20 mouse cellular contexts compared by ENCODE assay signal in the genomic region with DNA sequence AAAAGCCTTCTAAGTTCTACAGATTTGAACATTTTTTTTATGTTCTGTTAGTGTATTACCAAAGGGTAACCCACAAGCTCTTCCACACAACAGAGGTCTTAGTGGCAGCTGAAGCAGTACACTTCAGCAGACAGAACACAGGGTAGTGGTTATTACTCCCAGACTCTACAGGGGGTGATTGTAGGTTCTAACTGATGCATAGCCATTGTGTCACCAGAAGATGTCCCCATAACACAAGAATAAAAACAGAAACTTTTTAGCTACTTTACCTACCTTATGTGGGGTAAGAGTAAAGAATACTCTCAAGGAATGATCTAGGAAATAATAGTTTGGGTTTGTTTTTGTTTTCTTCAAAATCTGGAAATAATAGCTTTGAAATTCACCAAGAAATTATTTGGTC. TPM values are rescaled to one million over a fixed set of nuclear protein-coding genes. Genes with fewer than 3 reads are reported as not detected.
DNase-seq lines count a peak whose midpoint lies in the region; ATAC-seq and TF ChIP-seq lines count a peak whose summit lies in the region.
"Had no signal": no experiment of that assay in that cellular context is flagged by ENCODE, and none has a peak within 500 bp of the region (broad histone marks: within the 10 kb centered on the region; RNA-seq: fewer than 3 reads in every experiment).

No protein-coding gene starts in this region.

- H3K27me3 ChIP-seq in forebrain, postnatal 0 days (ENCODE audit: insufficient read depth, low read length), result no peaks in the 10 kb centered on the region
- no peaks in the 10 kb centered on the region for H3K27me3 ChIP-seq in forebrain, embryonic 14.5 days (replicated peaks; ENCODE audit: control insufficient read depth, insufficient read depth, low read length)
- no peaks in the 10 kb centered on the region for H3K27me3 ChIP-seq in limb, embryonic 14.5 days (ENCODE audit: control insufficient read depth, insufficient read depth, low read length)
- H3K27me3 ChIP-seq in limb, embryonic 10.5 days (ENCODE audit: low read depth, poor library complexity, severe bottlenecking), result no peaks in the 10 kb centered on the region
- H3K27me3 ChIP-seq: liver, embryonic 12.5 days had no signal

- no peaks in the 10 kb centered on the region for H3K4me1 ChIP-seq in forebrain, postnatal 0 days (ENCODE audit: insufficient read depth)
- H3K4me1 ChIP-seq in forebrain, embryonic 14.5 days (ENCODE audit: control insufficient read depth, insufficient read depth, low read length), result no peaks in the 10 kb centered on the region
- no peaks in the 10 kb centered on the region for H3K4me1 ChIP-seq in limb, embryonic 14.5 days (ENCODE audit: control insufficient read depth, insufficient read depth, low read length)
- no peaks in the 10 kb centered on the region for H3K4me1 ChIP-seq in limb, embryonic 10.5 days
- H3K4me1 ChIP-seq: heart, embryonic 10.5 days; hindbrain, embryonic 10.5 days; liver, embryonic 12.5 days had no signal

- H3K36me3 ChIP-seq in forebrain, postnatal 0 days (ENCODE audit: insufficient read depth), result peaks cover 9% of the 10 kb centered on the region; the same call in 1 of the 2 replicates
- H3K36me3 ChIP-seq in forebrain, embryonic 14.5 days (ENCODE audit: control insufficient read depth, insufficient read depth, low read length), result peaks cover 3% of the 10 kb centered on the region; the same call in 1 of the 2 replicates
- H3K36me3 ChIP-seq in limb, embryonic 14.5 days (ENCODE audit: control insufficient read depth, insufficient read depth, low read length), result peaks cover 4% of the 10 kb centered on the region; the same call in 1 of the 2 replicates
- peaks cover 9% of the 10 kb centered on the region for H3K36me3 ChIP-seq in limb, embryonic 10.5 days

- no peaks in the 10 kb centered on the region for H3K9me3 ChIP-seq in forebrain, postnatal 0 days (ENCODE audit: low read length)
- H3K9me3 ChIP-seq in forebrain, embryonic 14.5 days (replicated peaks; ENCODE audit: control insufficient read depth, low read length), result no peaks in the 10 kb centered on the region
- no peaks in the 10 kb centered on the region for H3K9me3 ChIP-seq in limb, embryonic 14.5 days (ENCODE audit: control insufficient read depth, low read length)
- no peaks in the 10 kb centered on the region for H3K9me3 ChIP-seq in limb, embryonic 10.5 days (replicated peaks)
- H3K9me3 ChIP-seq: heart, embryonic 10.5 days; liver, embryonic 12.5 days had no signal

- intact Hi-C loops in heart, postnatal 36 days (cut with DNase I), result no loop called here

- peak; percentile 5 for DNase-seq in forebrain, postnatal 0 days
- DNase-seq in forebrain, embryonic 14.5 days (ENCODE audit: low spot score), result no peak
- DNase-seq in limb, embryonic 14.5 days (ENCODE audit: low spot score), result peak; percentile 13
- no peak for DNase-seq in limb, embryonic 10.5 days (ENCODE audit: low spot score)
- DNase-seq in heart, postnatal 36 days, result no peak
- DNase-seq in urinary bladder, adult 2 months (ENCODE audit: low spot score), result no peak
- DNase-seq: adrenal gland, postnatal 14 days; kidney, postnatal 10 days; lung, postnatal 4 days had no signal

- H3K9ac ChIP-seq in forebrain, postnatal 0 days, result no peak overlapping the region
- H3K9ac ChIP-seq in forebrain, embryonic 14.5 days (ENCODE audit: low read length), result no peak overlapping the region
- H3K9ac ChIP-seq in limb, embryonic 14.5 days (ENCODE audit: low read depth, low read length, severe bottlenecking), result no peak overlapping the region
- H3K9ac ChIP-seq: liver, embryonic 12.5 days had no signal

- no peak for ATAC-seq in forebrain, postnatal 0 days
- no peak for ATAC-seq in forebrain, embryonic 14.5 days
- ATAC-seq in limb, embryonic 14.5 days (ENCODE audit: low FRiP score, low read depth), result no peak
- peak; percentile 58 for ATAC-seq in CD4-positive, CD25-positive, alpha-beta regulatory T cell, adult 4 months
- ATAC-seq in hematopoietic stem cell, adult 5-6 weeks (replicated peaks in 1 of 2; ENCODE audit: insufficient read depth in 1 of 2, low FRiP score in 2 of 2, low TSS enrichment in 1 of 2, low read depth in 1 of 2, poor library complexity in 2 of 2, severe bottlenecking in 2 of 2), result peak; percentile 37 to 60; a peak in 2 of 4 replicates
- ATAC-seq: liver, embryonic 12.5 days had no signal

- H3K4me3 ChIP-seq in forebrain, postnatal 0 days (ENCODE audit: low read depth, low read length), result no peak overlapping the region
- no peak overlapping the region for H3K4me3 ChIP-seq in forebrain, embryonic 14.5 days (ENCODE audit: low read depth, low read length)
- no peak overlapping the region for H3K4me3 ChIP-seq in limb, embryonic 14.5 days (replicated peaks; ENCODE audit: low read length)
- no peak overlapping the region for H3K4me3 ChIP-seq in limb, embryonic 10.5 days
- H3K4me3 ChIP-seq: erythroblast, embryonic 14.5 days; heart, embryonic 10.5 days; hindbrain, embryonic 10.5 days; liver, embryonic 12.5 days had no signal

- no peak for TF ChIP-seq POLR2A in limb, embryonic 14.5 days (IDR thresholded peaks at IDR 0.05; ENCODE audit: borderline replicate concordance, extremely low read depth, insufficient read depth, insufficient read length)

- TF ChIP-seq CTCF in forebrain, postnatal 0 days (IDR thresholded peaks at IDR 0.05; ENCODE audit: low read depth), result peak; percentile 38

- H3K4me2 ChIP-seq in forebrain, postnatal 0 days (ENCODE audit: low read depth), result no peak overlapping the region
- H3K4me2 ChIP-seq in forebrain, embryonic 14.5 days (ENCODE audit: low read length), result no peak overlapping the region
- H3K4me2 ChIP-seq in limb, embryonic 14.5 days (replicated peaks; ENCODE audit: low read depth, low read length, severe bottlenecking), result no peak overlapping the region
- H3K4me2 ChIP-seq: liver, embryonic 12.5 days had no signal

- H3K27ac ChIP-seq in forebrain, postnatal 0 days (ENCODE audit: low read depth, low read length), result no peak overlapping the region
- no peak overlapping the region for H3K27ac ChIP-seq in forebrain, embryonic 14.5 days (ENCODE audit: low read depth, low read length)
- H3K27ac ChIP-seq in limb, embryonic 14.5 days (replicated peaks; ENCODE audit: low read depth, low read length), result no peak overlapping the region
- no peak overlapping the region for H3K27ac ChIP-seq in limb, embryonic 10.5 days
- H3K27ac ChIP-seq: heart, embryonic 10.5 days; hindbrain, embryonic 10.5 days; liver, embryonic 12.5 days had no signal

RNA-seq across cellular contexts. Expression of a gene that starts 15.9 kb away (rescaled TPM):
- 10.8 and 14.5 TPM in 2 replicates for total RNA-seq in forebrain, postnatal 0 days (2014; rRNA removed)
- 35.9 and 38.0 TPM in 2 replicates for polyA plus RNA-seq in forebrain, postnatal 0 days (2015; fragmentation: Nextera tagmentation; extraction: Ambion mirVana)
- 24.0 and 26.2 TPM in 2 replicates for polyA plus RNA-seq in forebrain, embryonic 14.5 days (2014; fragmentation: Nextera tagmentation; extraction: Ambion mirVana)
- 14.2 and 17.1 TPM in 2 replicates for polyA plus RNA-seq in limb, embryonic 14.5 days (2012; rRNA removed)
- 27.9 and 30.8 TPM in 2 replicates for polyA plus RNA-seq in limb, embryonic 14.5 days (2014; fragmentation: Nextera tagmentation; extraction: Ambion mirVana)
- 17.8 and 19.2 TPM in 2 replicates for polyA plus RNA-seq in limb, embryonic 10.5 days (2016; fragmentation: Nextera tagmentation; extraction: Ambion mirVana)
- polyA plus RNA-seq in CD4-positive, CD25-positive, alpha-beta regulatory T cell, adult 4 months (2017; shearing (Covaris generic)), result 10 to 100 TPM; 35.4 to 37.2 TPM
- total RNA-seq in hematopoietic stem cell, adult 5-6 weeks (2017), result 12.3 and 16.9 TPM in 2 replicates
- total RNA-seq in heart, postnatal 36 days (2021), result 10 to 100 TPM; 19.7 to 26.1 TPM
- polyA plus RNA-seq in urinary bladder, adult 2 months (2012; rRNA removed), result 19.4 and 23.3 TPM in 2 replicates

RNA-seq across cellular contexts. Expression of a gene that starts 24.8 kb away (rescaled TPM):
- not detected in 2 replicates for total RNA-seq in forebrain, postnatal 0 days (2014; rRNA removed)
- 0.06 and 0.17 TPM in 2 replicates for polyA plus RNA-seq in forebrain, postnatal 0 days (2015; fragmentation: Nextera tagmentation; extraction: Ambion mirVana)
- 0.09 TPM in 1 of 2 replicates, not detected in the other for polyA plus RNA-seq in forebrain, embryonic 14.5 days (2014; fragmentation: Nextera tagmentation; extraction: Ambion mirVana)
- 0.05 TPM in 1 of 2 replicates, not detected in the other for polyA plus RNA-seq in limb, embryonic 14.5 days (2012; rRNA removed)
- 0.12 TPM in 1 of 2 replicates, not detected in the other for polyA plus RNA-seq in limb, embryonic 14.5 days (2014; fragmentation: Nextera tagmentation; extraction: Ambion mirVana)
- not detected in 2 replicates for polyA plus RNA-seq in limb, embryonic 10.5 days (2016; fragmentation: Nextera tagmentation; extraction: Ambion mirVana)
- not detected for polyA plus RNA-seq in CD4-positive, CD25-positive, alpha-beta regulatory T cell, adult 4 months (2017; shearing (Covaris generic))
- total RNA-seq in hematopoietic stem cell, adult 5-6 weeks (2017), result not detected in 2 replicates
- total RNA-seq in heart, postnatal 36 days (2021), result not detected
- not detected in 2 replicates for polyA plus RNA-seq in urinary bladder, adult 2 months (2012; rRNA removed)
- total RNA-seq: adrenal gland, postnatal 14 days; monocyte, adult 5-6 weeks; neutrophil, adult 5-6 weeks had no signal
- polyA plus RNA-seq: cortical plate, adult 2 months; erythroblast, embryonic 14.5 days; frontal cortex, adult 2 months; heart, embryonic 10.5 days; hindbrain, embryonic 10.5 days; liver, embryonic 12.5 days had no signal

RNA-seq across cellular contexts. Expression of a gene that starts 55.5 kb away (rescaled TPM):
- not detected in 2 replicates for total RNA-seq in forebrain, postnatal 0 days (2014; rRNA removed)
- not detected in 2 replicates for polyA plus RNA-seq in forebrain, postnatal 0 days (2015; fragmentation: Nextera tagmentation; extraction: Ambion mirVana)
- polyA plus RNA-seq in forebrain, embryonic 14.5 days (2014; fragmentation: Nextera tagmentation; extraction: Ambion mirVana), result not detected in 2 replicates
- 0.20 and 0.26 TPM in 2 replicates for polyA plus RNA-seq in limb, embryonic 14.5 days (2012; rRNA removed)
- polyA plus RNA-seq in limb, embryonic 14.5 days (2014; fragmentation: Nextera tagmentation; extraction: Ambion mirVana), result 0.19 TPM in 1 of 2 replicates, not detected in the other
- not detected in 2 replicates for polyA plus RNA-seq in limb, embryonic 10.5 days (2016; fragmentation: Nextera tagmentation; extraction: Ambion mirVana)
- polyA plus RNA-seq in CD4-positive, CD25-positive, alpha-beta regulatory T cell, adult 4 months (2017; shearing (Covaris generic)), result not detected
- total RNA-seq in hematopoietic stem cell, adult 5-6 weeks (2017), result not detected in 2 replicates
- not detected for total RNA-seq in heart, postnatal 36 days (2021)
- not detected in 2 replicates for polyA plus RNA-seq in urinary bladder, adult 2 months (2012; rRNA removed)
- total RNA-seq: adrenal gland, postnatal 14 days; monocyte, adult 5-6 weeks; neutrophil, adult 5-6 weeks had no signal
- polyA plus RNA-seq: C2C12; cortical plate, adult 2 months; erythroblast, embryonic 14.5 days; frontal cortex, adult 2 months; hindbrain, embryonic 10.5 days; liver, embryonic 12.5 days had no signal

RNA-seq across cellular contexts. Expression of a gene that starts 55.5 kb away (rescaled TPM):
- total RNA-seq in forebrain, postnatal 0 days (2014; rRNA removed), result not detected in 2 replicates
- polyA plus RNA-seq in forebrain, postnatal 0 days (2015; fragmentation: Nextera tagmentation; extraction: Ambion mirVana), result not detected in 2 replicates
- not detected in 2 replicates for polyA plus RNA-seq in forebrain, embryonic 14.5 days (2014; fragmentation: Nextera tagmentation; extraction: Ambion mirVana)
- 0.03 and 0.06 TPM in 2 replicates for polyA plus RNA-seq in limb, embryonic 14.5 days (2012; rRNA removed)
- polyA plus RNA-seq in limb, embryonic 14.5 days (2014; fragmentation: Nextera tagmentation; extraction: Ambion mirVana), result 0.07 TPM in 2 replicates
- polyA plus RNA-seq in limb, embryonic 10.5 days (2016; fragmentation: Nextera tagmentation; extraction: Ambion mirVana), result not detected in 2 replicates
- not detected for polyA plus RNA-seq in CD4-positive, CD25-positive, alpha-beta regulatory T cell, adult 4 months (2017; shearing (Covaris generic))
- total RNA-seq in hematopoietic stem cell, adult 5-6 weeks (2017), result not detected in 2 replicates
- not detected for total RNA-seq in heart, postnatal 36 days (2021)
- not detected in 2 replicates for polyA plus RNA-seq in urinary bladder, adult 2 months (2012; rRNA removed)
- total RNA-seq: adrenal gland, postnatal 14 days; monocyte, adult 5-6 weeks; neutrophil, adult 5-6 weeks had no signal
- polyA plus RNA-seq: C2C12; cortical plate, adult 2 months; frontal cortex, adult 2 months; heart, embryonic 10.5 days; hindbrain, embryonic 10.5 days; liver, embryonic 12.5 days had no signal

Comparison
In these comparisons a context has a peak if more than half of its experiments do, and no peak if none do; other contexts are left out.
1. DNase-seq: peak in forebrain, postnatal 0 days (single experiment) and limb, embryonic 14.5 days (single experiment); none in forebrain, embryonic 14.5 days (single experiment), limb, embryonic 10.5 days (single experiment), heart, postnatal 36 days (0 of 2) and urinary bladder, adult 2 months (single experiment).
2. ATAC-seq: peak in CD4-positive, CD25-positive, alpha-beta regulatory T cell, adult 4 months (single experiment) and hematopoietic stem cell, adult 5-6 weeks (2 of 2); none in forebrain, postnatal 0 days (single experiment), forebrain, embryonic 14.5 days (single experiment) and limb, embryonic 14.5 days (single experiment).